Mouse (Mus musculus) ES-CJ7 (cell line): Measurements from ENCODE around the gene Armc3.

Source experiments
- DNase-seq: peaks from one replicate; pipeline ENCODE4 v3.0.0; 2011; ENCODE audit warnings: low read depth, low spot score

The Armc3 gene

DNA sequence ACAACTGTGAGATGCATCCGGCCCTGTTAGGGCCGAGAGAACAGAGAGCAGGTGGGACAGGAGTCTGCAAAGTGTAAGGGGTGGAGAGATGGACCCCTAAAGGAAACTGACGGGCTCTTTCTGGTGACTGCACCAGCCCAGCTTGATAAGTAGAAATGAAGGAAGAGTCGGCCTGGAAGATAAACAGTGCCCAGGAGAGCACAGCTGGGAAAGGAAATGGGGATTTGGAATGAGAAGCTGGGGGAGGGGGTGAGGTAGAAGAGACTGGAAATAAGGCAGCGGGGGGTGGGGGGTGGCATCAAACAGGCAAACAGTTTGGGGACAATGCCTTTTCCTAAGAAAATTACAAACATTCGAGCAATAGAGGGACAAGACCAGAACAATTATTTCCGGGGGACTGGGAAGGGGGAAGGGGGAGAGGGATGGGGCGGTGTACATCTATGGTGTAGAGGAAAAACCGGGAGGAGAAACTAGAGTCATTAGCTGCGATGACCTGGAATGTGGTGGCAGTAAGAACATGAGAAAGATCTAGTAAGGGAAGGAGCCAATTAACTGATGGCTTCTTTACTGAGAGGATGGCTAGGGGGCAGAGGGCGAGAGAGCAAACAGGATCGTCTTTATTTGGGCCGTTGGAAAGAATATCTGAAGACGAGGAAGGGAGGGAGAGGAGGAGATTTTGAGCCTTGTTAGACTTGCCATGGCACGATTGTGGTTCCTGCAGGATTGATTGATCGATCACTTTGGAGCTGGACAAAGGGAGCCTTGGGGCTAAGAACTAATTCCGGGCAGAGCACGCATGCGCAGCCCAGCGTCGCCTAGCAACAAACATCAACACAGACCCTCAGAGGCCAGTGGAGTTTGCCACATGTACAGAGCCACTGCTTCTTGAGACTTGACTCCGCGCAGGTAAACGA is at the start of gene Armc3:
Gene Armc3, plus strand, starts transcription at position 851 of the 914 bp plus-strand sequence.
- DNase-seq: peak; percentile 87

DNA sequence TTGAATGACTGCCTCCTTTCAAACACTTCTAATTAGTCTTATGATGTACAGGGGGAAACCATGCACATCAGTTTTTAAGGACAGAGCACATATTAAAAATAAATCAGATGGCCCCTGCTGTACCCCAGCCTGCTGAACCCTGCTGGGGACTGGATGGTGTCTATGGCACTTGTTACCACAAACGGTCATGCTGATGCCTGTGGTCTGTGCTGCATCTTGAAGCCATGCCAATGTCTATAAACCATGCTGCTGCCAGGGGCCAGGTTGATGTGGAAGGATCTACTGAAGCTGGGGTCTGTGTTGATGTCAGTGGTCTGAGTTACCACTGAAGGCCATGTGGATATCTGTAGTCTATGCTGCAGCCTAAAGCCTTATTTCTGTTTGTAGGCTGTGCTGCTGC is 46.4 kb upstream of the Armc3 start:
- DNase-seq: no peak

DNA sequence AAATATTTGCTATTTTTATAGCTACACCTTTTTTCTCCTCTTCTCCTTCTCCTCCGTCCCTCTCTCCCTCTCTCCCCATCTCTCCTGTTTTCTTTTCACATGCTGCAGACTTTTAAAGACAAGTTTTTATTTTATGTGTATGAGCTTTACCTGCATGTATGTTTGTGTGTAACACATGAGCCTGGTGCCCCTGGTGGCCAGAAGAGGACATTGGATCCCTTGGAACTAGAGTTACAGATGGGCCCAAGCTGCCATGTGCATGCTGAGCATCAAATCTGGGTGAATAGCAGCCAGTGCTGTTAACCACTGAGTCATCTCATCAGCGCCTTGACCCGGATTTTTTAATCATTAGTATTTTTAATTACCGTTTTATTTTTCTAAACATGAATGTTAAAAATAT is 42.9 kb upstream of the Armc3 start:
- DNase-seq: peak; percentile 27

DNA sequence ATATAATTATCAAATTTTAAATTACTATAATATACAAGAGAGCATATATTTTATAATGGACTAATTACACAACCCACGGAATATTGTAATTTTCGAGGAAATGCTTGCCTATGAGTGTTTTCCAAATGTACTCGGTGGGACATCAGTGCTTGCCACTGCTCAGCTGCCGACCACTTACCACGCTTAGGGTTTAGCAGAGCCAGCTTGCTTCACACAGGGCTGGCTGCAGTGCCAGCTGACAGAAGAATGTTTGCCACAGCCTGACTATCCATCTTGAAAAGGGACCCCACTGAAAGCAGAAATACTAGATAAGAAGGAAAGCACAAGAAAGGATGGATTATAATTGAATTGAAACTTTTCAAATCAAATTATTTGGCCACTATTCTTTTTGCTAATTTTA is 39.6 kb upstream of the Armc3 start:
- no peak for DNase-seq

DNA sequence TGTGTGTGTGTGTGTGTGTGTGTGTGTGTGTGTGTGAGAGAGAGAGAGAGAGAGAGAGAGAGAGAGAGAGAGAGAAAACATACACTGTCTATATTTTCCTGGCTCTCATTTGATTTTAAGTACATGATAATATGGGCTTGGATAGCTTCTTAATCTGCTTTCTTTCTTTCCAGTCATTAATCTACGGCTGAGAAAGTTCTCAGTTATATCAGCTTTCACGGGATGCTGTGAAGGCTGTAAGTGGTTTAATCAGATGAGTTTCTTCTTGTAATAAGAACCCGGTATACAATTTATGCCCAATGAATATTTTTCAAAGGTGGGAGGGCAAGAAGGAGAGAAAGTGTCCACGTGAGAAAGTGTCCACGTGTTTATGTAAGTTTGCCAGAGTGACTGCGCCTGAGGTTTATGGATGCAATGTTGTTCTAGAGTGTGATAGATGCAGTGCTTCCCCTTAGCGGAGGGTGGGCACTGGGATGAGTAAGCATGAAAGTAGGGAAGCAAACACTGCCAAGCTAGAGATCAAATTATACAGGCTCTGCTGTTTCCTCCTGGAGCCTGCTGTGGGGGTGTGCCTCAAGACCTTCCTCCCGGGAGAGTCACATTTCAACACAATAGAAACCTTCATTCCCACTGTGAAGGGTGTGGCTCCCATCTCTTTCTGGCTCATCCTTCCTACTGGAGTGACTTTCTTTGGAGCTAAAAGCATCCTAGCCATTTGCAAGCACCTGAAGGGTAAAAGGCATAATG is 38.6 kb upstream of the Armc3 start:
- DNase-seq: peak; percentile 90

DNA sequence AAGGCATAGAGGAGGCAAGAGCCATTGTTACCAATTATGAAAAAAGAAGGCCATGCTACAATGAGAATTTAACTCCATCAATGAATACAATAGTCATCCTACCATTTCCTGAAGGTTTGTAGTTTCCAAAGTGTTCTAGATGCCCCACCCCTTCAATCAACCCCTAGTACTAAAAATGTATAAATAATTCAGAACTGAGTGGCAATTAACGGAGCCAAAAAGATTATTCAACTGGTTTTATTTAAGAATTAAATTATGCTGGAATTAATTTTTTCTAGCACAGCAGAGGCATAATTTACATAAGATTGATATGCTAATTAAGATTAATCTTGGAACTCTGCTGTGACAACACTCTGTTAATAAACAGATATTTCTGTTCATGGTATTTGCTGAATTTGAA is 34.9 kb upstream of the Armc3 start:
- DNase-seq: no peak

DNA sequence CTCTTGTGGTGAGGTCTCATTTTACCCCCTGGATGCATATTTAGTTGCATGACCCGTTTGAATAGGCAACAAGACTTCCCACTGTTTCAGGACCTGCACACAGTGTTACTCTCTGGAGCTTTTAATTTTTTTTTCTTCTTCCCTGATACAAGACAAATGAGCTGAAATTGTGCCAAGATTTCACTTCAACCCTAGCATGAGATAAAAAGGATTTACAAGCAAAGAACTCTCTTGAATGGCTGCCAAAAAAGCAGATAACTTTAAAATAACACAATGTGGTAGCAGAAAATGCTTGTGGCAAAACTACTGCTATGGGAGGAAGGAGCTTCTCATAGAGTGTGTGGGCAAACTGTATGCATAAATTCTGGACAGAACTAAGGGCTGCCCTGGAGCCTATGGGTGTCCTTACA is 22.3 kb upstream of the Armc3 start:
- no peak for DNase-seq

DNA sequence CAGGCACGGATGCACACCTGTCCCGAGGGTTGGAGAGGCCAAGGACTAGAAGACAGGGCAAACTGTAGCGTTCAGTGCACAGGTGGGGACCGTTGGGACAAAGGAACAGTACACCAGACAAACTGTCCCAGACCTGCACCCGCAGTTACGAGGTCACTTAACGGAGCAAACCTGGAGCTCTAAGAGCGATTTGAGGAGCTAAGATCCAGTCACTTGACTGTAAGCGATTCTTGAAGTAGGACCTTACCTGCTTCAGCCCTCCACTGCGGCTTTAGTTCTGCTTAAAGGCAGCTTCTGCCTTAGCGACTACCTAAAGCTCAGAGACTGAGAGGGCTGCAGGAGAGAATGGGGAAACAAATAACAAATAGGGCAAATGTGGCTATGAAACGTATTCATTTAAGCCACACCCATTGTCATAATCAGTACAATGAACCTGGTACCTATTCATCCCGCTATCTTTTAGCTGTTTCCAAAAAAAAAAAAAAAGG is 308 bp downstream of the Armc3 start:
- DNase-seq: no peak

DNA sequence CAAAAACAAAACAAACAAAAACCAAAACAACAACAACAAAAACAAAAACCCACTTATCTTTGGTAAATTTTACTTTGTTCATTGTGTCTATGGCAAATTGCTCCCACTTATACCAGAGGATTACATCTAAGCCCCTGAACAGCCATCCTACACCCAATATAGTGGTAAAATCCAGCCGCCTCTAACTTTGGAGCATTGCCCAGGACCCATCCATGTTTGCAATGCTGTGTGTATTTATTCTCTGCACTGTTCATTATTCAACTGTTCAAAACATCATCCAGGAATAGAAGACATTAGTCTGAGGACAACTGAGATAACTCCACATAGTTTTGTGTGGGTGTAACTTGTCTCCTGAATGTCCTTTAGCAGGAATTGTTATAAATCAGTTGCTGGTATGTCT is 1.0 kb downstream of the Armc3 start:
- no peak for DNase-seq

DNA sequence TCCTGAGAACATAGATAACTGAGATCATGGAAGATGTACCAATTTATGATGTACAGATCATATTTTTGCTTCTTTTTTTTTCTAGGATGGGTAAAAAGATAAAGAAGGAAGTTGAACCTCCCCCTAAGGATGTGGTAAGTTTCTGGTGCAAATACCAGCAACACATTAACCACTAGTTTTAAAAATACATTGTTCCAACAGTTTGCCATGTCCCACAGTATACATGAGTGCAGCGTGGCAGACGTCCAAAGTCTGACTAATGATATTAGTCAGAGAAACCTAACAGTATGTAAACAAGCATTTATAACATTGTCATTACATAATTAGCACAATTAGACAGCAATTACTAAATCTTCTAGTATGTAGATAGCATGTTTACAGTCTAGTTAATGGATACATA is 2.6 kb downstream of the Armc3 start:
- no peak for DNase-seq

DNA sequence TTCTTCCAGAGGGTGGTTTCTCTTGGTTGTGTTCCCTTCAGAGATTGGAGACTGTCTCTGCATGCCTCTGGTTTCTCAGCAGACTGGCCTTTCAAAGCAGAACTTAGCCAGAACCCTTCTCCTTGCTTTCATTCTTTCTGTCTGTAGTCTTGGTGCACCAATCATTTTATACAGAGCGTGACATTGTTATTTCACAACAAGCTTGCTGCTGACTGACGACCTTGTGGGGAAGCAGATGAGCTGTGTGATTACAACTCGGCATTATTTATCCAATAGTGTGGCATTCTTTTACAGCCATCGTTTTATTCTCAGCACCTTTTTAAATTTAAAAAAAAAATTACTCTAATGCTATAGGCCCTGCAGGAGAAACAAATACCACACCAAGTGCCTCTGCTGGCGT is 35.2 kb downstream of the Armc3 start:
- DNase-seq: no peak

DNA sequence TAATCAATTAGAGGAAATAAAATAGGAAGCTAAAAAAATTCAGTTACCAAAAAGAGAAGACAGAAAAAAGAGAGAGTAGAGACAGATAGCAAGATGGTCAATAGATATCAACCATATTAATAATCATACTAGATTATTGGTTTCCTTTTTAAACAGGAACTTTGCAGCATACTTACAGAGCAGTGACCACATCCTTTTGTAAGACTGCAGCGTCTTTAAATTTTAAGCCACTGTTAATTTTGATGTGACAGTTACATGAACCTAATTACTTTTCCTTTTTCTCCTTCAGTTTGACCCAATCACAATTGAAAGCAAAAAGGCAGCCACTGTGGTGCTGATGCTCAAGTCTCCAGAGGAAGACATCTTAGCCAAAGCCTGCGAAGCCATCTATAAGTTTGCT is 36.1 kb downstream of the Armc3 start:
- DNase-seq: no peak

DNA sequence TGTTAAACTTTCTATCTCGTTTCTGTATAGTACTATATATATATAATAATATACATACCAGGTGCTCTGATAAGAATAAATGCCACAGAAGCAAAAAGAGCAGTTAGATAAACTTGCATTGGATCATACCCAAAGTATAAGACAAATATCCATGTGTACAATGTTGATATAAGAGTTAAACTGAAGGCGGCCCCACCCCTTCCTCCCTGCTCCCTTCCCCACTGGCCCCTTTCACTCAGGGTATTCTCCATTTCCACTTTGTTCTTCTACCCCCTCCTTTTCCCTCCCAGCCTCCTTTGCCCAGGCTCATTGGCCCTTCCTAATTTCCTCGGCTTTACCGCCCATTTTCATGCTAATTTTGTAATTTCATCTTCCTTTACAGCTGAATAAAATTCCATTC is 36.5 kb downstream of the Armc3 start:
- no peak for DNase-seq

DNA sequence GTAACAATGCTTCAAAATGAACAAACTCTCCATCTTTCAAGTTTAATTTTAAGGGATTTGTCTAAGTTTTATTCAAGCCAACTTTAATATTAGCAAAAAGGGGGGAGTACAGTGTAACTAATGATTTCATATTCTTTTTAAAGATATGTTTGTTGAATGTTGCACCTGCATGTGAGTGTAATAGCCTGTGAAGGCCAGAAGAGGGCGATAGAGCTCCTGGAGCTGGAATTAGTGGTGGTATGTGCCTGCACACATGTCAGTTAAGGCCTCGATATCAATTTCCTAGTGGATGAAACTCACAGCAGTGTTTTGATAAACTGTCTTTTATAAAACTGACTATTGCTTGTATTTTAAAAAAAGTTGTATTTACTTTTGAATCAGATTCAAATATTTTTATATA is 39.7 kb downstream of the Armc3 start:
- DNase-seq: peak; percentile 19

DNA sequence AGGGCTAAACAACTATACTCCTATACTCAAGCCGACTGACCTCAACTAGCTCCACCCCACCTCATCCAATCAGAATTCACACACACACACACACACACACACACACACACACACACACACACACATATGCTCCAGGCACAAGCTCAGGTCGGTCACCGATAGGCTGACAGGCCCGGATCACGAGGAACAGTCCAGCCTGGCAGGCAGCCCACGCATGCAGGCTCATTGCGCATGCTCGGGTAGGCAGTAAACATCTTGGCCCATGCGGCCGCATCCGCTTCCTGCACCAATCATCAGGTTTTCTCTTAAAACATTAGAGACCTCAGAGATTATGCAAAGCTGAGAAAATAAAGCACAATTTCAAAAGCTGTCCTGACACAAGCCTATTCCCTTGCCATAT is 50.5 kb downstream of the Armc3 start:
- DNase-seq: no peak

DNA sequence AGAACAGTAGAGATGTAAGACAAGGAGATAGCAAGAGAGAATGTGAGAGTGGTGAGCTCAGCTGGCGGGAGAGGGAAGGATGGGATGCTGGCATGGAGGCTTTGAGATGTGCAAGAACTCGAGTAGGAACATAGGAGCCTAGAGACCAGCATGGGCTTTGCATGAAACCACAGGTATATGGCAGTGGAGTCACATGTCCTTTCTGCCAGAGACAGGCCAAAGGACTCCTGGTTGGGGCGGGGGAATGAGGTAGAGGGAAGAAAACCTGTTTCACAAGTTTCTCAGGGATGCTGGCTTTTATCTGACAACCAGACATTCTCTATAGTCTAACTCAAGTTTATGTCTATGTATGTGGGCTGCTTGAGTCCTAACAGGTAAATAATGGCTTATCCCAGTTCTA is 55.9 kb downstream of the Armc3 start:
- no peak for DNase-seq

DNA sequence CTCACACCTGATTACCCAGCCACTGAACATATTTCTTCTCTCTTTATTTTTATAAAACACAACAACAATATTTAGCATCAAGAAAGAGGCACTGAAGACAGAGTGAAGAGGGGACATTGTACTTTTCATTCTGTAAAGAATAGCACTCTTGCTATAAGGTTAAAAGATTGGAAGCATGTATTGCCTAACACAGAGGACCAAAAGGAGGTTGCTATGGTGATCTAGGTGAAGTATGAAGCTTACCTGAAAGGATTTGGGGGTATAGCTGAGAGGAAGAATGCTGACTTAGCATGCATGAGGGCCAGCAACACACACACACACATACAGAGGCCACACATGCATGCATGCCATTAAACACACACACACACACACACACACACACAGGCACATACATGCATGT is 58.2 kb downstream of the Armc3 start:
- DNase-seq: no peak

DNA sequence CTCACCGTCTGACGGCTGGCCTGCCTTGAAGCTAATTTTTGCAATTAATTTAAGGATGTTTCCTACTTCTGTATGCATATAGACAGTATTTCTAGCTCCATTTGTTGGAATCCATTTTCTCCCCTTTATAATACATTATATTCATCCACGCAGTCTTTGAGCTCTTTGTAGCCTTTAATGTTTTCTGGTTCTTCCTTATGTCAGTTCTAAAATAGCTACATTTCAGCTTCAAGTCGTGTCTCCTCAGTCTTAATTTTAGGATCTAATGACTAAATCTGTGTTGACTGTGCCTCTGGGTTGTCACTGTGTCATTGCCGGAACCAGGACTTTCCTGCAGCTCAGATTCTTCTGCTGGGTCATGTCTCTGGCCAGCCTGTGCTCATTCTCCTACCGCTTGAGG is 61.3 kb downstream of the Armc3 start:
- DNase-seq: no peak

DNA sequence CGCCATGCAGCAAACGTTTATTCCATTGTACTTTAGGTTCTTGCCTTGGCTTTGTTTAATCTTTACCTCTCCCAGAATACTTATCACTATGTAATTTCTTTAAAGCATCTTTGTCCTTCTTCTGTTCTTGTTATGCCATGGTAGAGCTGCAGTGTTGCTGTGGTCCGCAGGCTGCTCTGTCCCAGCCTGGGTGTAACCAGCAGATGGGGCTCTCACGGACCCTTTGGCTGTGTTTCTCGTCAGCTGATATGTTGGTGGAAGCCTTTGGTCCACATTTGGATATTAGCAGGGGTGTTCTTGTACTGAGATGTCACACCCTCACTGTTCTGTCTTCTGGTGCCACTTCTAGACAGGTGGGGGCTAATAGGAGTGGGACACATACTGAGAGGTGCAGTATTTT is 64.3 kb downstream of the Armc3 start:
- DNase-seq: peak; percentile 27

DNA sequence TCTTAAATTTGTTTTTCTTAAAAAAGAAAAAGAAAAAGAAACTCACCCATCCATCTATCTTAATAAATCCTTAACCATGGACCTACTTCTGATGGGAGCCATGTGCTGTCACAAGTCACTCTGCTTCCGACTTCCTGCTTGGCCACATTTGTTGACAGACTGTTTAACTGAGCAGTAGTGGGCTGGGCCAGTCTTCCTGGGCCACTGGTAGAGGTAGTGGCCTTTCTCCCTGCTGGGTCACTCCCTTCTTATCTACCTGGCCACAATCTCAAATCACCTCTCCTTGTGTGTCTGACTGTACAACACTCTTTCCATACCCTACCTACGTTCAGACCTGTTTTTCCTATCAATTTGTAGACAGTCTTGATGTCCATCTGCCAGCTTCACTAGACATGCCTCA is 66.7 kb downstream of the Armc3 start:
- no peak for DNase-seq

DNA sequence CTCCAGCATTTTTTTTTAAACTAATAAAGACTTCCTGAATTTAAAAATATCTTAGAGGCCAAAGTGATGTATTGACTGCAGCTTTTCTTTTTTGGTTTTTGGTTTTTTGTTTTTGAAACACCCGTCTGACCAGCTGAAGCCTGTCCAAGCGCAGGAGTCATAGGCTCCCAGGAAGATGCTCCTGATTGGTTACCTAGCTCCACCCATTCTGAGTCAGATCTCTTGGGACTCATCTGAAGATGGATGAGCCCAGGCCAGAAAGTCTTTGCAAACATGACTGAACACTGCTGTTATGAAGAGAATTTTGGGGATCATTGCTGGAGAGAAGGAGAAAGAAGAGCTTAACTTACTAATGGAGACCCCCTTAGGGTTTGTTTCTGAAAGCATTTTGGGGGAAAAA is 68.3 kb downstream of the Armc3 start:
- no peak for DNase-seq

DNA sequence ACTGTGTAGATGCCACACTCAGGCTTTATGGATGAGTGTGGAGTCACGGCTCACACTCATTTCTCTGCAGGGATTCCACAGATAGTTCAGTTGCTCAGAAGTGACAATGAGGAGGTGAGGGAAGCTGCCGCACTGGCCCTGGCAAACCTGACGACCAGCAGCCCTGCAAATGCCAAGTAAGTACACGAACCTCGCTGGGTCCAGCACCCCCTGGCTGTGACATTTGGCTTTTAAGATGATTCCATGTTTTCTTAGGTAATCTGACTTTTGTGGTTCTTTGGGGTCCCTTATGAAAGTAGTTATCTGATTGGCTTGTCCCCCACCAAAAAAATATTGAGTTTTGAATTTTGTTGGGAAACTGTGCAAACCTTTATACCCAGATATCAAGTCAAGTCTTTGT is 70.9 kb downstream of the Armc3 start:
- no peak for DNase-seq

DNA sequence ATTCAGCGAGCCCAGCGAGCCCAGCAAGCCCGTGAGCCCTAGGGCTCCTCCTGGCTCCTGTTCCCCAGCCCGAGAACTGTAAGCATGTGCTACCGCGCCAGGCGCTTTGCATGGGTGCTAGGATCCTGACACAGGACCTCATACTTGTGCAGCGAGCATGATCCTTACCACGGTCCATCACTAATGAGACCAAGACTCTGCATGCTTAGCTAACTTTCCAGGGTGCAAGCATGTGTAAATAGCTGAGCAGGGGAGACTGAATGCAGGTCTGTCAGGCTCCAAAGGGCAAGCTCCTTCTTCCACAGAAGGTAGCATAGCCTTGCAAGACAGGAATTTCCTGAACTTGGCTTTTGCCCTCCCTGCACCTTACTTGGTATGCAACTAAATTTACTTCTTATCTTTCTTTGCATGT is 71.6 kb downstream of the Armc3 start:
- DNase-seq: no peak
